Comparison of ENCODE assay signal across 22 mouse cellular contexts in genomic region chr8:112029455-112029854, GRCm38 (mm10). TPM values are rescaled to one million over a fixed set of nuclear protein-coding genes. Genes with fewer than 3 reads are reported as not detected.
DNase-seq lines count a peak whose midpoint lies in the region; ATAC-seq and TF ChIP-seq lines count a peak whose summit lies in the region.
"Had no signal": no experiment of that assay in that cellular context is flagged by ENCODE, and none has a peak within 500 bp of the region (broad histone marks: within the 10 kb centered on the region; RNA-seq: fewer than 3 reads in every experiment).

No protein-coding gene starts in this region.

- TF ChIP-seq EP300 in CH12.LX (IDR thresholded peaks at IDR 0.05; ENCODE audit: low read length), result no peak

- TF ChIP-seq RAD21 in CH12.LX (IDR thresholded peaks at IDR 0.05; ENCODE audit: low read depth, low read length), result no peak

- dilution Hi-C loops in CH12.LX (cut with MboI; ENCODE audit: extremely low pct_ligation_motif_present, extremely low pct_unique_long_range_greater_than_20kb, low sequenced_read_pairs), result no loop called here

- H3K79me2 ChIP-seq in CH12.LX (replicated peaks; ENCODE audit: control insufficient read depth, extremely low read depth, insufficient read depth, poor library complexity, severe bottlenecking), result no peaks in the 10 kb centered on the region; the same call in 1 of the 2 replicates

- DNase-seq in 416B (ENCODE audit: low read depth) (peak; percentile 17), CH12.LX (ENCODE audit: extremely low read depth) (peak; percentile 50)
- DNase-seq: adrenal gland, adult 2 months; adrenal gland, adult 8-10 months; adrenal gland, postnatal 10 days; adrenal gland, postnatal 14 days; adrenal gland, postnatal 25 days; adrenal gland, postnatal 36 days; B cell, adult 2 months; cerebellum, adult 11 months; cerebellum, adult 11-12 months; cerebellum, adult 18-20 months; cerebellum, adult 2 months; cerebellum, adult 8-10 months had no signal

- H3K4me2 ChIP-seq in CH12.LX (ENCODE audit: insufficient read depth, low read depth, poor library complexity, severe bottlenecking), result 0 out of 2 replicates have a peak overlapping the region, but pooled peaks have one; percentile 57
- H3K4me2 ChIP-seq in kidney, embryonic 16.5 days (replicated peaks; ENCODE audit: low read depth, low read length), result no peak overlapping the region

- H3K4me3 ChIP-seq in CH12.LX (replicated peaks in 1 of 3; ENCODE audit: low read depth in 2 of 3, low read length in 2 of 3, poor library complexity in 1 of 3), result peak overlapping the region in 1 of 3 experiments; percentile 56
- no peak overlapping the region for H3K4me3 ChIP-seq in kidney, embryonic 16.5 days (ENCODE audit: low read length)

- no peaks in the 10 kb centered on the region for H3K9me3 ChIP-seq in CH12.LX (replicated peaks; ENCODE audit: low read length)
- no peaks in the 10 kb centered on the region for H3K9me3 ChIP-seq in kidney, embryonic 16.5 days (ENCODE audit: low read length)
- H3K9me3 ChIP-seq: G1E had no signal

- H3K9ac ChIP-seq in CH12.LX (ENCODE audit: insufficient read depth, low read depth), result no peak overlapping the region
- H3K9ac ChIP-seq in kidney, embryonic 16.5 days (replicated peaks; ENCODE audit: low read length), result no peak overlapping the region

- H3K36me3 ChIP-seq in CH12.LX (replicated peaks in 1 of 2; ENCODE audit: control insufficient read depth in 1 of 2, insufficient read depth in 1 of 2, low read length in 1 of 2), result peaks cover 0 to 29% of the 10 kb centered on the region in 2 experiments
- H3K36me3 ChIP-seq in kidney, embryonic 16.5 days (ENCODE audit: insufficient read depth, low read length), result no peaks in the 10 kb centered on the region
- H3K36me3 ChIP-seq: G1E had no signal

- in situ Hi-C loops in CH12.LX (cut with MboI; ENCODE audit: low pct_ligation_motif_present, low pct_unique_long_range_greater_than_20kb, low sequenced_read_pairs), result no loop called here

- no peak for ATAC-seq in kidney, embryonic 16.5 days (ENCODE audit: low FRiP score, low TSS enrichment)
- ATAC-seq in erythroblast, adult 5-6 weeks (replicated peaks; ENCODE audit: low FRiP score, poor library complexity, severe bottlenecking), result no peak
- ATAC-seq: activated CD4-positive, CD25-positive, alpha-beta regulatory T cell, adult 4 months; CD4-positive, CD25-positive, alpha-beta regulatory T cell, adult 4 months; Patski had no signal

- WGBS in kidney, embryonic 16.5 days, result 82% methylated on average over 7 of the region's 7 CpGs

- TF ChIP-seq CTCF in CH12.LX (conservative IDR thresholded peaks at IDR 0.05 in 1 of 2, IDR thresholded peaks at IDR 0.05 in 1 of 2; ENCODE audit: low read depth in 2 of 2, low read length in 2 of 2), result no peak

- TF ChIP-seq POLR2A in CH12.LX (IDR thresholded peaks at IDR 0.05; ENCODE audit: low read depth, low read length), result peak; percentile 51

- peaks cover 4 to 22% of the 10 kb centered on the region in 2 experiments; a peak in 3 of 4 replicates for H3K4me1 ChIP-seq in CH12.LX (ENCODE audit: control insufficient read depth in 1 of 2, insufficient read depth in 2 of 2)
- H3K4me1 ChIP-seq in kidney, embryonic 16.5 days (ENCODE audit: insufficient read depth, low read length), result no peaks in the 10 kb centered on the region

- H3K27me3 ChIP-seq in CH12.LX (replicated peaks), result no peaks in the 10 kb centered on the region
- H3K27me3 ChIP-seq in kidney, embryonic 16.5 days (ENCODE audit: insufficient read depth, low read length), result no peaks in the 10 kb centered on the region
- H3K27me3 ChIP-seq: Patski had no signal

- H3K27ac ChIP-seq in CH12.LX (ENCODE audit: insufficient read depth, low read depth), result no peak overlapping the region
- no peak overlapping the region for H3K27ac ChIP-seq in kidney, embryonic 16.5 days (ENCODE audit: low read length)

TF ChIP-seq in CH12.LX, 34 proteins besides CTCF, POLR2A, EP300 and RAD21:
- TF ChIP-seq MXI1 (IDR thresholded peaks at IDR 0.05; ENCODE audit: low read depth, low read length) (0 out of 2 replicates have a peak, but pooled peaks have one; percentile 18), MAX (IDR thresholded peaks at IDR 0.05; ENCODE audit: low read length) (0 out of 2 replicates have a peak, but pooled peaks have one; percentile 43), CHD2 (IDR thresholded peaks at IDR 0.05; ENCODE audit: low read length) (no peak), TBP (conservative IDR thresholded peaks at IDR 0.05; ENCODE audit: low read depth, low read length) (0 out of 2 replicates have a peak, but pooled peaks have one; percentile 38), MYC (IDR thresholded peaks at IDR 0.05; ENCODE audit: low read depth, low read length) (peak; percentile 68), ELF1 (IDR thresholded peaks at IDR 0.05; ENCODE audit: low read depth, low read length) (peak; percentile 47)

RNA-seq across cellular contexts. Expression of gene Gm6793, which starts 14.6 kb away (rescaled TPM):
- total RNA-seq in CH12.LX (2012; rRNA removed) (0.42 TPM in 1 of 2 replicates, not detected in the other), CH12.LX (2014; rRNA removed) (0.22 TPM in 1 of 2 replicates, not detected in the other)
- 0.27 and 0.90 TPM in 2 replicates for polyA plus RNA-seq in CH12.LX (2012; ENCODE audit: insufficient read length, low read depth)
- 0.75 and 0.78 TPM in 2 replicates for polyA plus RNA-seq in kidney, embryonic 16.5 days (2015; fragmentation: Nextera tagmentation; extraction: Ambion mirVana)
- total RNA-seq in erythroblast, adult 5-6 weeks (2015; ENCODE audit: low replicate concordance), result not detected in 2 replicates
- total RNA-seq in erythroblast, adult 5-6 weeks (2017; ENCODE audit: low replicate concordance), result not detected in 2 replicates
- total RNA-seq: adrenal gland, adult 2 months; adrenal gland, postnatal 14 days; adrenal gland, postnatal 25 days; adrenal gland, postnatal 4 days; ES-E14 had no signal
- polyA plus RNA-seq: adrenal gland, adult 2 months; cerebellum, adult 2 months; G1E had no signal

RNA-seq across cellular contexts. Expression of gene Terf2ip, which starts 18.3 kb away (rescaled TPM):
- total RNA-seq in CH12.LX (2012; rRNA removed) (8.1 and 9.4 TPM in 2 replicates), CH12.LX (2014; rRNA removed) (12.0 and 12.4 TPM in 2 replicates)
- polyA plus RNA-seq in CH12.LX (2012; ENCODE audit: insufficient read length, low read depth), result 11.7 and 13.7 TPM in 2 replicates
- polyA plus RNA-seq in kidney, embryonic 16.5 days (2015; fragmentation: Nextera tagmentation; extraction: Ambion mirVana), result 26.8 and 27.9 TPM in 2 replicates
- total RNA-seq in erythroblast, adult 5-6 weeks (2015; ENCODE audit: low replicate concordance), result 1.9 TPM in 2 replicates
- total RNA-seq in erythroblast, adult 5-6 weeks (2017; ENCODE audit: low replicate concordance), result 2.5 and 3.6 TPM in 2 replicates

RNA-seq across cellular contexts. Expression of gene Kars, which starts 18.3 kb away (rescaled TPM):
- 304 and 324 TPM in 2 replicates for total RNA-seq in CH12.LX (2012; rRNA removed)
- 257 TPM in 2 replicates for total RNA-seq in CH12.LX (2014; rRNA removed)
- 373 and 400 TPM in 2 replicates for polyA plus RNA-seq in CH12.LX (2012; ENCODE audit: insufficient read length, low read depth)
- polyA plus RNA-seq in kidney, embryonic 16.5 days (2015; fragmentation: Nextera tagmentation; extraction: Ambion mirVana), result 213 and 217 TPM in 2 replicates
- 27.0 and 31.7 TPM in 2 replicates for total RNA-seq in erythroblast, adult 5-6 weeks (2015; ENCODE audit: low replicate concordance)
- total RNA-seq in erythroblast, adult 5-6 weeks (2017; ENCODE audit: low replicate concordance), result 30.4 and 40.3 TPM in 2 replicates

RNA-seq across cellular contexts. Expression of gene Adat1, which starts 37.4 kb away (rescaled TPM):
- 7.6 and 8.1 TPM in 2 replicates for total RNA-seq in CH12.LX (2012; rRNA removed)
- total RNA-seq in CH12.LX (2014; rRNA removed), result 5.0 and 5.4 TPM in 2 replicates
- 8.2 and 8.7 TPM in 2 replicates for polyA plus RNA-seq in CH12.LX (2012; ENCODE audit: insufficient read length, low read depth)
- polyA plus RNA-seq in kidney, embryonic 16.5 days (2015; fragmentation: Nextera tagmentation; extraction: Ambion mirVana), result 11.7 and 12.0 TPM in 2 replicates
- 0.77 and 1.9 TPM in 2 replicates for total RNA-seq in erythroblast, adult 5-6 weeks (2015; ENCODE audit: low replicate concordance)
- total RNA-seq in erythroblast, adult 5-6 weeks (2017; ENCODE audit: low replicate concordance), result 0.70 and 1.4 TPM in 2 replicates

Comparison
In these comparisons a context has a peak if more than half of its experiments do, and no peak if none do; other contexts are left out.
1. RNA of gene Kars, which starts 18.3 kb away (total RNA-seq): 257 to 324 TPM in CH12.LX; 27.0 to 40.3 TPM in erythroblast, adult 5-6 weeks; every median in the first group is over 4 times any median in the second.